Mouse (Mus musculus) stomach, embryonic 14.5 days (tissue): ENCODE measurements around the gene Fscn2. TPM values are rescaled to one million over a fixed set of nuclear protein-coding genes. Genes with fewer than 3 reads are reported as not detected.

ENCODE experiments used
- ATAC-seq: fragments of 200-750 bp; cut with Nextera tagmentation; 2 replicates; pipeline ENCODE4 v1.8.0; 2017; ENCODE audit warnings: low read depth, moderate TSS enrichment; ENCODE audit not compliant: insufficient number of reproducible peaks, insufficient read depth, low FRiP score
- H3K27ac ChIP-seq: fragments of 300-500 bp; sonication (generic); 2 replicates; pipeline ENCODE4 v1.5.1; 2014; ENCODE audit warnings: mild to moderate bottlenecking, low read length, moderate library complexity, mixed read lengths
- H3K27me3 ChIP-seq: fragments of 300-500 bp; sonication (generic); 2 replicates; pipeline ENCODE4 v1.6.1; 2014; ENCODE audit warnings: low read length, control low read depth, mixed read lengths; ENCODE audit not compliant: control insufficient read depth, insufficient read depth
- H3K36me3 ChIP-seq: fragments of 300-500 bp; sonication (generic); 2 replicates; pipeline ENCODE4 v1.6.1; 2014; ENCODE audit warnings: mild to moderate bottlenecking, control low read depth, low read length, moderate library complexity, mixed read lengths; ENCODE audit not compliant: control insufficient read depth, insufficient read depth
- H3K4me1 ChIP-seq: fragments of 300-500 bp; sonication (generic); 2 replicates; pipeline ENCODE4 v1.6.1; 2014; ENCODE audit warnings: low read length, control low read depth, mixed read lengths; ENCODE audit not compliant: control insufficient read depth, insufficient read depth
- H3K4me2 ChIP-seq: fragments of 300-500 bp; sonication (generic); replicated peaks from 2 replicates; pipeline ENCODE4 v1.6.1; 2014; ENCODE audit warnings: low read depth, low read length, control low read depth
- H3K4me3 ChIP-seq: fragments of 300-500 bp; sonication (generic); 2 replicates; pipeline ENCODE4 v1.5.1; 2014; ENCODE audit warnings: low read depth, low read length, control low read depth
- H3K9ac ChIP-seq: fragments of 300-500 bp; sonication (generic); replicated peaks from 2 replicates; pipeline ENCODE4 v1.6.1; 2014; ENCODE audit warnings: low read depth, mild to moderate bottlenecking, control low read depth, low read length, moderate library complexity, mixed read lengths
- H3K9me3 ChIP-seq: fragments of 300-500 bp; sonication (generic); 2 replicates; pipeline ENCODE4 v1.6.1; 2016; ENCODE audit warnings: low read depth, low read length, control low read depth; ENCODE audit not compliant: control insufficient read depth
- WGBS: fragments of 180-500 bp; shearing (Covaris S2); extraction: QIAGEN DNeasy Blood & Tissue Kit; methylation state at CpG from one replicate; pipeline ENCODE4 v1.1.7; 2014; 5-methylcytosine and 5-hydroxymethylcytosine counted together
- polyA plus RNA-seq: library from polyadenylated mRNA; unstranded; fragments of >200 nt; fragmentation: Nextera tagmentation; extraction: Ambion mirVana; gene quantifications from 2 replicates; pipeline ENCODE4 v1.2.1, GENCODE M21; 2014

The Fscn2 gene
- polyA plus RNA-seq, 1 experiment from 2014 or later = 0.30 TPM

- no peaks in the 10 kb centered on the region for H3K36me3 ChIP-seq
- H3K4me3 ChIP-seq = no peak overlapping the region
- peak; percentile 48 for ATAC-seq
- 0 out of 2 replicates have a peak overlapping the region, but pooled peaks have one; percentile 6 for H3K4me2 ChIP-seq
- peak overlapping the region; percentile 100; the same call in 1 of the 2 replicates for H3K27ac ChIP-seq
- no peaks in the 10 kb centered on the region for H3K27me3 ChIP-seq
- H3K4me1 ChIP-seq = peaks cover 41% of the 10 kb centered on the region
- 27% methylated on average over 25 of the region's 26 CpGs for WGBS
- no peak overlapping the region for H3K9ac ChIP-seq
- H3K9me3 ChIP-seq = no peaks in the 10 kb centered on the region
Observed at GRCm38 (mm10) chr11:120353500-120354303, 7.6 kb upstream of the Fscn2 start.

GRCm38 (mm10) chr11:120354304-120355276, 6.7 kb upstream of the Fscn2 start:
- H3K4me3 ChIP-seq = no peak overlapping the region
- no peaks in the 10 kb centered on the region for H3K36me3 ChIP-seq
- no peaks in the 10 kb centered on the region for H3K27me3 ChIP-seq
- H3K4me1 ChIP-seq = peaks cover 44% of the 10 kb centered on the region
- H3K9ac ChIP-seq = no peak overlapping the region
- H3K9me3 ChIP-seq = no peaks in the 10 kb centered on the region
- H3K27ac ChIP-seq = peak overlapping the region; percentile 16; the same call in 1 of the 2 replicates
- H3K4me2 ChIP-seq = no peak overlapping the region
- 85% methylated on average over 17 of the region's 17 CpGs for WGBS
- no peak for ATAC-seq

- H3K27ac ChIP-seq = peak overlapping the region; percentile 16; the same call in 1 of the 2 replicates
- 36% methylated on average over 5 of the region's 5 CpGs for WGBS
- no peak overlapping the region for H3K4me2 ChIP-seq
- no peaks in the 10 kb centered on the region for H3K9me3 ChIP-seq
- no peaks in the 10 kb centered on the region for H3K27me3 ChIP-seq
- no peak overlapping the region for H3K4me3 ChIP-seq
- ATAC-seq = no peak
- no peak overlapping the region for H3K9ac ChIP-seq
- no peaks in the 10 kb centered on the region for H3K36me3 ChIP-seq
- H3K4me1 ChIP-seq = peaks cover 48% of the 10 kb centered on the region
Observed at GRCm38 (mm10) chr11:120355277-120356039, 5.9 kb upstream of the Fscn2 start.

- WGBS = 80% methylated on average over 15 of the region's 15 CpGs
- no peaks in the 10 kb centered on the region for H3K36me3 ChIP-seq
- H3K4me2 ChIP-seq = no peak overlapping the region
- peaks cover 39% of the 10 kb centered on the region for H3K4me1 ChIP-seq
- no peak overlapping the region for H3K9ac ChIP-seq
- H3K27me3 ChIP-seq = no peaks in the 10 kb centered on the region
- H3K27ac ChIP-seq = no peak overlapping the region; the same call in 1 of the 2 replicates
- H3K4me3 ChIP-seq = no peak overlapping the region
- no peaks in the 10 kb centered on the region for H3K9me3 ChIP-seq
- no peak for ATAC-seq
Observed at GRCm38 (mm10) chr11:120356319-120356840, 5.0 kb upstream of the Fscn2 start.

- H3K27ac ChIP-seq = peak overlapping the region; percentile 93
- H3K36me3 ChIP-seq = no peaks in the 10 kb centered on the region
- no peak overlapping the region for H3K4me2 ChIP-seq
- 89% methylated on average over 4 of the region's 4 CpGs for WGBS
- H3K9ac ChIP-seq = no peak overlapping the region
- H3K27me3 ChIP-seq = no peaks in the 10 kb centered on the region
- no peak overlapping the region for H3K4me3 ChIP-seq
- peaks cover 34% of the 10 kb centered on the region for H3K4me1 ChIP-seq
- no peaks in the 10 kb centered on the region for H3K9me3 ChIP-seq
- ATAC-seq = no peak
Observed at GRCm38 (mm10) chr11:120356900-120357299, 4.4 kb upstream of the Fscn2 start.

GRCm38 (mm10) chr11:120357791-120358401, 3.4 kb upstream of the Fscn2 start:
- WGBS = 3% methylated on average over 10 of the region's 10 CpGs
- Histone ChIP-seq H3K4me1 (peaks cover 31% of the 10 kb centered on the region), H3K9ac (no peak overlapping the region)

GRCm38 (mm10) chr11:120359391-120359790, 1.9 kb upstream of the Fscn2 start:
- no peak overlapping the region for H3K4me2 ChIP-seq
- no peak for ATAC-seq
- H3K9me3 ChIP-seq = no peaks in the 10 kb centered on the region
- WGBS = 82% methylated on average over 6 of the region's 6 CpGs
- H3K27ac ChIP-seq = peak overlapping the region; percentile 93; the same call in 1 of the 2 replicates
- H3K4me3 ChIP-seq = no peak overlapping the region
- no peaks in the 10 kb centered on the region for H3K27me3 ChIP-seq
- H3K4me1 ChIP-seq = peaks cover 21% of the 10 kb centered on the region
- no peaks in the 10 kb centered on the region for H3K36me3 ChIP-seq
- no peak overlapping the region for H3K9ac ChIP-seq

More at GRCm38 (mm10) chr11:120357791-120358401, 3.4 kb upstream of the Fscn2 start:
- H3K27me3 ChIP-seq = no peaks in the 10 kb centered on the region
- peak; percentile 78 for ATAC-seq
- H3K36me3 ChIP-seq = no peaks in the 10 kb centered on the region
- peak overlapping the region; percentile 13; the same call in 1 of the 2 replicates for H3K4me2 ChIP-seq
- H3K9me3 ChIP-seq = no peaks in the 10 kb centered on the region
- H3K27ac ChIP-seq = peak overlapping the region; percentile 93
- no peak overlapping the region for H3K4me3 ChIP-seq
